Mouse (Mus musculus) retina, adult 2 months (tissue): ENCODE measurements around the gene Zfp775.

Experiments
- DNase-seq: peaks from one replicate; pipeline ENCODE4 v3.0.0-alpha.2; 2012; ENCODE audit warnings: low read depth, low spot score

Gene Zfp775

GRCm38 (mm10) chr6:48628808-48629660, 27.2 kb downstream of the Zfp775 start:
- DNase-seq, result no peak

- DNase-seq, result no peak
Observed at GRCm38 (mm10) chr6:48629661-48630034, 27.8 kb downstream of the Zfp775 start.

- DNase-seq, result no peak
Observed at GRCm38 (mm10) chr6:48630831-48631230, 29.0 kb downstream of the Zfp775 start.

- DNase-seq, result no peak
Observed at GRCm38 (mm10) chr6:48635105-48635504, 33.2 kb downstream of the Zfp775 start.

- no peak for DNase-seq
Observed at GRCm38 (mm10) chr6:48636515-48636914, 34.7 kb downstream of the Zfp775 start.

GRCm38 (mm10) chr6:48637811-48638500, 36.1 kb downstream of the Zfp775 start:
- no peak for DNase-seq

GRCm38 (mm10) chr6:48638553-48638952, 36.7 kb downstream of the Zfp775 start:
- no peak for DNase-seq

- no peak for DNase-seq
Observed at GRCm38 (mm10) chr6:48641391-48641790, 39.5 kb downstream of the Zfp775 start.

GRCm38 (mm10) chr6:48642764-48643292, 41.0 kb downstream of the Zfp775 start:
- DNase-seq, result peak; percentile 40

- DNase-seq, result peak; percentile 37
Observed at GRCm38 (mm10) chr6:48645660-48646308, 43.9 kb downstream of the Zfp775 start.

GRCm38 (mm10) chr6:48646309-48646690, 44.4 kb downstream of the Zfp775 start:
- DNase-seq, result no peak

GRCm38 (mm10) chr6:48646995-48647394, 45.1 kb downstream of the Zfp775 start, which contains the start of gene Gimap8:
Gene Gimap8 (plus strand): TSS chr6:48647234.
- no peak for DNase-seq

GRCm38 (mm10) chr6:48647611-48648010, 45.7 kb downstream of the Zfp775 start:
- DNase-seq, result no peak

- DNase-seq, result no peak
Observed at GRCm38 (mm10) chr6:48648779-48649178, 46.9 kb downstream of the Zfp775 start.

- no peak for DNase-seq
Observed at GRCm38 (mm10) chr6:48650041-48650440, 48.2 kb downstream of the Zfp775 start.

- no peak for DNase-seq
Observed at GRCm38 (mm10) chr6:48658721-48659120, 56.9 kb downstream of the Zfp775 start.

- DNase-seq, result no peak
Observed at GRCm38 (mm10) chr6:48664750-48665149, 62.9 kb downstream of the Zfp775 start.

- DNase-seq, result no peak
Observed at GRCm38 (mm10) chr6:48665471-48665870, 63.6 kb downstream of the Zfp775 start.

GRCm38 (mm10) chr6:48666159-48666586, 64.3 kb downstream of the Zfp775 start:
- no peak for DNase-seq

- DNase-seq, result no peak
Observed at GRCm38 (mm10) chr6:48668022-48668421, 66.2 kb downstream of the Zfp775 start.

GRCm38 (mm10) chr6:48669446-48669969, 67.6 kb downstream of the Zfp775 start:
- no peak for DNase-seq
